Mouse (Mus musculus) midbrain, embryonic 13.5 days (tissue): ENCODE data around the gene Mctp2. TPM values are rescaled to one million over a fixed set of nuclear protein-coding genes. Genes with fewer than 3 reads are reported as not detected.
"Not testable (repeated sequence)": the region's sequence is repeated elsewhere in the genome, so short reads cannot be mapped to it uniquely, and the experiment has no call there.

Experiments
- ATAC-seq: fragments of 200-750 bp; cut with Nextera tagmentation; 2 replicates; pipeline ENCODE4 v1.8.0; 2017; ENCODE audit warnings: mild to moderate bottlenecking, moderate TSS enrichment, moderate library complexity
- H3K27ac ChIP-seq: fragments of 300-500 bp; sonication (generic); 2 replicates; pipeline ENCODE4 v1.5.1; 2015; ENCODE audit warnings: inconsistent platforms, mild to moderate bottlenecking, moderate library complexity
- H3K27me3 ChIP-seq: fragments of 300-500 bp; sonication (generic); 2 replicates; pipeline ENCODE4 v1.6.1; 2015; ENCODE audit warnings: mild to moderate bottlenecking, inconsistent platforms
- H3K36me3 ChIP-seq: fragments of 300-500 bp; sonication (generic); 2 replicates; pipeline ENCODE4 v1.6.1; 2015; ENCODE audit warnings: mild to moderate bottlenecking, inconsistent platforms
- H3K4me1 ChIP-seq: fragments of 300-500 bp; sonication (generic); replicated peaks from 2 replicates; pipeline ENCODE4 v1.6.1; 2015; ENCODE audit warnings: inconsistent platforms
- H3K4me2 ChIP-seq: fragments of 300-500 bp; sonication (generic); replicated peaks from 2 replicates; pipeline ENCODE4 v1.6.1; 2015; ENCODE audit warnings: moderate library complexity, mild to moderate bottlenecking, inconsistent platforms
- H3K4me3 ChIP-seq: fragments of 300-500 bp; sonication (generic); replicated peaks from 2 replicates; pipeline ENCODE4 v1.5.1; 2015; ENCODE audit warnings: mild to moderate bottlenecking, inconsistent platforms
- H3K9ac ChIP-seq: fragments of 300-500 bp; sonication (generic); replicated peaks from 2 replicates; pipeline ENCODE4 v1.6.1; 2015; ENCODE audit warnings: mild to moderate bottlenecking, inconsistent platforms
- H3K9me3 ChIP-seq: fragments of 300-500 bp; sonication (generic); 2 replicates; pipeline ENCODE4 v1.6.1; 2016; ENCODE audit warnings: mild to moderate bottlenecking, inconsistent platforms
- WGBS: fragments of 180-500 bp; shearing (Covaris S2); methylation state at CpG from one replicate; pipeline ENCODE4 v1.1.7; 2015; 5-methylcytosine and 5-hydroxymethylcytosine counted together
- polyA plus RNA-seq: library from polyadenylated mRNA; unstranded; fragments of >200 nt; fragmentation: Nextera tagmentation; extraction: Ambion mirVana; gene quantifications from 2 replicates; pipeline ENCODE4 v1.2.1, GENCODE M21; 2015

The Mctp2 gene
- polyA plus RNA-seq, 1 experiment from 2014 or later = 0.81 TPM

- WGBS = 94% methylated on average over 8 of the region's 8 CpGs
Observed at GRCm38 (mm10) chr7:72260766-72261655, 45.4 kb downstream of the Mctp2 start.

GRCm38 (mm10) chr7:72259045-72259444 is 47.4 kb downstream of the Mctp2 start:
- no peak overlapping the region for H3K4me2 ChIP-seq
- WGBS = 87% methylated on average over 10 of the region's 10 CpGs
- H3K27ac ChIP-seq = no peak overlapping the region
- no peaks in the 10 kb centered on the region for H3K9me3 ChIP-seq
- H3K27me3 ChIP-seq = no peaks in the 10 kb centered on the region
- no peak for ATAC-seq
- H3K4me1 ChIP-seq = no peaks in the 10 kb centered on the region
- H3K9ac ChIP-seq = no peak overlapping the region
- H3K36me3 ChIP-seq = no peaks in the 10 kb centered on the region
- no peak overlapping the region for H3K4me3 ChIP-seq

More at GRCm38 (mm10) chr7:72260766-72261655, 45.4 kb downstream of the Mctp2 start:
- Histone ChIP-seq H3K27ac (no peak overlapping the region), H3K9me3 (no peaks in the 10 kb centered on the region), H3K36me3 (no peaks in the 10 kb centered on the region), H3K9ac (no peak overlapping the region), H3K4me2 (no peak overlapping the region), H3K27me3 (no peaks in the 10 kb centered on the region), H3K4me1 (no peaks in the 10 kb centered on the region), H3K4me3 (no peak overlapping the region)
- ATAC-seq = no peak

GRCm38 (mm10) chr7:72250326-72250725 is 56.1 kb downstream of the Mctp2 start:
- H3K4me1 ChIP-seq, ATAC-seq: not testable (repeated sequence)
- WGBS = 95% methylated on average over 9 of the region's 9 CpGs

GRCm38 (mm10) chr7:72241269-72241668 is 65.1 kb downstream of the Mctp2 start:
- WGBS = 95% methylated on average over 9 of the region's 9 CpGs

More at GRCm38 (mm10) chr7:72250326-72250725, 56.1 kb downstream of the Mctp2 start:
- H3K36me3 ChIP-seq, H3K4me2 ChIP-seq, H3K9ac ChIP-seq, H3K4me3 ChIP-seq, H3K27ac ChIP-seq, H3K9me3 ChIP-seq, H3K27me3 ChIP-seq: not testable (repeated sequence)

GRCm38 (mm10) chr7:72239782-72240493 is 66.5 kb downstream of the Mctp2 start:
- WGBS = 33% methylated on average over 3 of the region's 3 CpGs
- Histone ChIP-seq H3K9ac (no peak overlapping the region), H3K4me3 (no peak overlapping the region), H3K27ac (no peak overlapping the region), H3K9me3 (no peaks in the 10 kb centered on the region), H3K36me3 (no peaks in the 10 kb centered on the region), H3K4me2 (no peak overlapping the region), H3K4me1 (no peaks in the 10 kb centered on the region), H3K27me3 (no peaks in the 10 kb centered on the region)
- ATAC-seq = no peak

More at GRCm38 (mm10) chr7:72241269-72241668, 65.1 kb downstream of the Mctp2 start:
- no peaks in the 10 kb centered on the region for H3K27me3 ChIP-seq
- H3K9ac ChIP-seq = no peak overlapping the region
- no peak for ATAC-seq
- no peak overlapping the region for H3K4me3 ChIP-seq
- H3K9me3 ChIP-seq = no peaks in the 10 kb centered on the region
- no peak overlapping the region for H3K27ac ChIP-seq
- no peak overlapping the region for H3K4me2 ChIP-seq
- H3K4me1 ChIP-seq = no peaks in the 10 kb centered on the region
- H3K36me3 ChIP-seq = no peaks in the 10 kb centered on the region

GRCm38 (mm10) chr7:72238575-72238974 is 67.8 kb downstream of the Mctp2 start:
- 53% methylated on average over 4 of the region's 4 CpGs for WGBS
- H3K27ac ChIP-seq = no peak overlapping the region
- ATAC-seq = peak; percentile 58; the same call in 1 of the 2 replicates

GRCm38 (mm10) chr7:72234433-72234998 is 71.9 kb downstream of the Mctp2 start:
- Histone ChIP-seq H3K36me3 (no peaks in the 10 kb centered on the region), H3K4me2 (no peak overlapping the region), H3K27me3 (no peaks in the 10 kb centered on the region), H3K4me1 (peaks cover 14% of the 10 kb centered on the region), H3K4me3 (no peak overlapping the region), H3K9ac (no peak overlapping the region), H3K27ac (no peak overlapping the region), H3K9me3 (no peaks in the 10 kb centered on the region)
- WGBS = 64% methylated on average over 6 of the region's 6 CpGs
- no peak for ATAC-seq

More at GRCm38 (mm10) chr7:72238575-72238974, 67.8 kb downstream of the Mctp2 start:
- Histone ChIP-seq H3K36me3 (no peaks in the 10 kb centered on the region), H3K9me3 (no peaks in the 10 kb centered on the region), H3K4me2 (no peak overlapping the region), H3K9ac (no peak overlapping the region), H3K27me3 (no peaks in the 10 kb centered on the region), H3K4me1 (no peaks in the 10 kb centered on the region), H3K4me3 (no peak overlapping the region)

GRCm38 (mm10) chr7:72231182-72231877 is 75.1 kb downstream of the Mctp2 start:
- peaks cover 16% of the 10 kb centered on the region for H3K4me1 ChIP-seq
- WGBS = 26% methylated on average over 7 of the region's 7 CpGs
- no peak overlapping the region for H3K9ac ChIP-seq
- no peak overlapping the region for H3K4me3 ChIP-seq
- H3K27ac ChIP-seq = peak overlapping the region; percentile 30; the same call in 1 of the 2 replicates
- H3K9me3 ChIP-seq = no peaks in the 10 kb centered on the region
- no peaks in the 10 kb centered on the region for H3K27me3 ChIP-seq
- H3K36me3 ChIP-seq = no peaks in the 10 kb centered on the region
- H3K4me2 ChIP-seq = 0 out of 2 replicates have a peak overlapping the region, but pooled peaks have one; percentile 11
- peak; percentile 62; the same call in 1 of the 2 replicates for ATAC-seq

- no peak overlapping the region for H3K4me3 ChIP-seq
- H3K4me1 ChIP-seq = peaks cover 16% of the 10 kb centered on the region
- WGBS = 13% methylated on average over 7 of the region's 7 CpGs
- ATAC-seq = peak; percentile 66; the same call in 1 of the 2 replicates
- H3K9ac ChIP-seq = no peak overlapping the region
- H3K36me3 ChIP-seq = no peaks in the 10 kb centered on the region
- no peak overlapping the region; the same call in 1 of the 2 replicates for H3K27ac ChIP-seq
- H3K4me2 ChIP-seq = no peak overlapping the region
- no peaks in the 10 kb centered on the region for H3K9me3 ChIP-seq
- H3K27me3 ChIP-seq = peaks cover 3% of the 10 kb centered on the region
Observed at GRCm38 (mm10) chr7:72229925-72230324, 76.5 kb downstream of the Mctp2 start.

- peaks cover 3% of the 10 kb centered on the region for H3K27me3 ChIP-seq
- WGBS = 73% methylated on average over 5 of the region's 5 CpGs
- no peak overlapping the region for H3K9ac ChIP-seq
- no peak for ATAC-seq
- H3K4me1 ChIP-seq = no peaks in the 10 kb centered on the region
- no peaks in the 10 kb centered on the region for H3K36me3 ChIP-seq
- no peak overlapping the region for H3K27ac ChIP-seq
- no peak overlapping the region for H3K4me3 ChIP-seq
- no peak overlapping the region for H3K4me2 ChIP-seq
- no peaks in the 10 kb centered on the region for H3K9me3 ChIP-seq
Observed at GRCm38 (mm10) chr7:72223558-72223957, 82.8 kb downstream of the Mctp2 start.

- Histone ChIP-seq H3K4me1 (no peaks in the 10 kb centered on the region), H3K9ac (0 out of 2 replicates have a peak overlapping the region, but pooled peaks have one; percentile 28), H3K4me2 (no peak overlapping the region), H3K4me3 (no peak overlapping the region), H3K27me3 (peaks cover 3% of the 10 kb centered on the region), H3K27ac (peak overlapping the region; percentile 51; the same call in 1 of the 2 replicates), H3K9me3 (no peaks in the 10 kb centered on the region), H3K36me3 (no peaks in the 10 kb centered on the region)
- no peak for ATAC-seq
- 81% methylated on average over 8 of the region's 8 CpGs for WGBS
Observed at GRCm38 (mm10) chr7:72222532-72222931, 83.9 kb downstream of the Mctp2 start.
